Mouse (Mus musculus): ENCODE measurements around the gene Mmd2.

DNA sequence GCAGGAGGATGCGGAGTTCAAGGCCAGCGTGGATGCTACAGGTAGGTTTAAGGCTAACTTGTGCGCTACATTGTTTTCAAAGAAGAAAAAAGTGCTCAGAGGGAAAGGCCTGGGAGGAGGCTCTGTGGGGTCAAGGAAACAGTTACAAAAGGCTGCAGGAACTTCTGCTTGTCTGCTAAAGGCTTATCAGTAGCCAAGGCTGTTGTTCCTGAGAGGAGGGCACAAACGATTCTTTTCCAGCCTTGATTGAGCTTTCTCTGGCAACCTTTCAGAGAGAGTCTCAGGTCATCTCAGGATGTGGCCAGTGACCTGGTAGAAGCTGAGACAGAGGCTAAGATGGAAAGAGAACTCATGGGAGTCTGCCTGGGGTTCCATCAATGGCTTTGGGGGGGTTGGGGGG is 7.0 kb upstream of the Mmd2 start:
- no peak for TF ChIP-seq CTCF (IDR thresholded peaks at IDR 0.05; ENCODE audit: extremely low read depth, insufficient read depth, low read length)
- TF ChIP-seq POLR2A (IDR thresholded peaks at IDR 0.05; ENCODE audit: extremely low read depth, insufficient read depth, low read length), result no peak

Data from cortical plate, adult 2 months (tissue).